Mouse (Mus musculus) hindbrain, embryonic 14.5 days (tissue): ENCODE results near the gene Pigs. TPM values are rescaled to one million over a fixed set of nuclear protein-coding genes. Genes with fewer than 3 reads are reported as not detected.

Source experiments
- ATAC-seq: fragments of 200-750 bp; cut with Nextera tagmentation; 2 replicates; pipeline ENCODE4 v1.8.0; 2017; ENCODE audit warnings: moderate number of reproducible peaks, mild to moderate bottlenecking, moderate TSS enrichment, moderate library complexity; ENCODE audit not compliant: low FRiP score
- DNase-seq: peaks from one replicate; pipeline ENCODE4 v3.0.0-alpha.2; 2015; ENCODE audit warnings: low spot score
- H3K27ac ChIP-seq: fragments of 300-500 bp; sonication (generic); 2 replicates; pipeline ENCODE4 v1.5.1; 2014; ENCODE audit warnings: mild to moderate bottlenecking, moderate library complexity
- H3K27me3 ChIP-seq: fragments of 300-500 bp; sonication (generic); 2 replicates; pipeline ENCODE4 v1.6.1; 2014; ENCODE audit warnings: mild to moderate bottlenecking, low read length, mixed read lengths; ENCODE audit not compliant: control insufficient read depth, insufficient read depth
- H3K36me3 ChIP-seq: fragments of 300-500 bp; sonication (generic); replicated peaks from 2 replicates; pipeline ENCODE4 v1.6.1; 2014; ENCODE audit not compliant: control insufficient read depth, insufficient read depth
- H3K4me1 ChIP-seq: fragments of 300-500 bp; sonication (generic); replicated peaks from 2 replicates; pipeline ENCODE4 v1.6.1; 2014; ENCODE audit warnings: antibody characterized with exemption, low read length, mixed read lengths; ENCODE audit not compliant: control insufficient read depth, insufficient read depth
- H3K4me2 ChIP-seq: fragments of 300-500 bp; sonication (generic); replicated peaks from 2 replicates; pipeline ENCODE4 v1.6.1; 2014; ENCODE audit warnings: mild to moderate bottlenecking, moderate library complexity
- H3K4me3 ChIP-seq: fragments of 300-500 bp; sonication (generic); replicated peaks from 2 replicates; pipeline ENCODE4 v1.5.1; 2014; ENCODE audit warnings: mild to moderate bottlenecking, low read length
- H3K9ac ChIP-seq: fragments of 300-500 bp; sonication (generic); 2 replicates; pipeline ENCODE4 v1.6.1; 2014
- H3K9me3 ChIP-seq: fragments of 300-500 bp; sonication (generic); 2 replicates; pipeline ENCODE4 v1.6.1; 2016; ENCODE audit warnings: low read length; ENCODE audit not compliant: control insufficient read depth
- WGBS: fragments of 180-500 bp; shearing (Covaris S2); extraction: QIAGEN DNeasy Blood & Tissue Kit; methylation state at CpG from one replicate; pipeline ENCODE4 v1.1.7; 2014; 5-methylcytosine and 5-hydroxymethylcytosine counted together
- polyA plus RNA-seq: library from polyadenylated mRNA; unstranded; fragments of >200 nt; fragmentation: Nextera tagmentation; extraction: Ambion mirVana; gene quantifications from 2 replicates; pipeline ENCODE4 v1.2.1, GENCODE M21; 2014

Pigs gene
- polyA plus RNA-seq, 1 experiment from 2014 or later = 76.5 TPM

DNA sequence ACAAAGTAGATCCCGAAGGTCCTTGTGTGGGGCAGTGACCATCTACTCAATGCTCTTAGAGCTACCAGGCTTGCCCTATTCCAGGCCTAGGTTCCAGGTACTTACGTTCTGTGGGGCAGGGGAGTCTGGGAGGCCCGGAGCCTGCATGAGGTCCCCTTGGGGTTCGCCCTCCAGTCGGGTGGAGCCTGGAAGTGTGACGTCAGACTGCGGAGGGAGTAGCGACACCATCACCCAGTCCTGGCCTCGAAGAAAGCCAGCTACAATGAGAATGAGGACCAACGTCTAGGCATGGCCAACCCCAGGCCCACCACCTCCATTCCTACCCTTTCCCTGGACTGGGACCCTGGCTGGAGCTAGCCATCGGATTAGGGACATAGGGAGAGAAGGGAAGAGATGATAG, 43.5 kb downstream of the Pigs start:
- Histone ChIP-seq H3K9ac (no peak overlapping the region), H3K27me3 (no peaks in the 10 kb centered on the region), H3K4me3 (no peak overlapping the region), H3K4me1 (no peaks in the 10 kb centered on the region), H3K36me3 (no peaks in the 10 kb centered on the region), H3K27ac (no peak overlapping the region), H3K4me2 (no peak overlapping the region), H3K9me3 (no peaks in the 10 kb centered on the region)
- ATAC-seq = no peak
- 92% methylated on average over 11 of the region's 11 CpGs for WGBS
- DNase-seq = no peak

DNA sequence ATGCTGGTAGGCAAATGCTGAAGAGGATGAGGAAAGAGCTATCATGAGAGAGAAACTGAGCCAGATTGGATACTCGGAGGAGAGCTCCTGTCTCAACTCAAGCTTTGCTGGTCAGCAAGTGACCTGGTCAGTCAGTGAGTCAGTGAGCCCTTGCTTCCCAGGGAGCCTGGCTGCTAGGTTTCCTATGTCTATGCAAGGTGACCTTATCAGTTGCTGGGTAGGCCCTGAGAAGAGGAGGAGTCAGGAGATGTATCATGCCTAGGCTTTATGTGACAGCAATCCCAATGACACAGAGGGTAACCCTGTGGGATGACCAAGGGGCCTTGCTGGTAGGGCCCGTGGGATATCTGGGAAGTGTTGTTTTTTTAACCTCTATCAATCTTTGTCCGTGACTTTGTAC, 44.0 kb downstream of the Pigs start:
- Histone ChIP-seq H3K9ac (no peak overlapping the region), H3K4me1 (no peaks in the 10 kb centered on the region), H3K27ac (no peak overlapping the region), H3K36me3 (no peaks in the 10 kb centered on the region), H3K4me2 (no peak overlapping the region), H3K27me3 (no peaks in the 10 kb centered on the region), H3K4me3 (no peak overlapping the region), H3K9me3 (no peaks in the 10 kb centered on the region)
- 78% methylated on average over 3 of the region's 3 CpGs for WGBS
- DNase-seq (no peak), ATAC-seq (no peak)

DNA sequence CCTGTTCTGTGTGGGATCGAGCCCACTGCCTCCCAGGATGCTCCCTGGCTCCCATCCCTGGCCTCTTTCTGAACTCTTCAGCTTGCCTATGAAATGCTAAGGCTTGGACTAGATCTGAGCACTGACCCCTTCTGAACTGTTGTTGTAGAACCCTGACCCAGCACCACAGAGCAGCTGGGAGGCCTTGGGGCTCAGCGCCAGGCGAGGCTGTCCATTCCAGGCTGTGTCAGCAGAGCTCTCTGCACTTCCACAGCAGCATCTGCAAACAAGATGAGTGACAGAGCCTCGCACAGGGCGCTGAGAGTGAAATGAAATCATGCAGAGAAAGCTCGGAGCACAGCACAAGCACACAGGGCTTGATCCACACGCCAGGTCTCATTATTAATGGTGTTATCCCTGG, 44.4 kb downstream of the Pigs start:
- H3K4me1 ChIP-seq = no peaks in the 10 kb centered on the region
- no peak overlapping the region for H3K4me3 ChIP-seq
- no peak for DNase-seq

DNA sequence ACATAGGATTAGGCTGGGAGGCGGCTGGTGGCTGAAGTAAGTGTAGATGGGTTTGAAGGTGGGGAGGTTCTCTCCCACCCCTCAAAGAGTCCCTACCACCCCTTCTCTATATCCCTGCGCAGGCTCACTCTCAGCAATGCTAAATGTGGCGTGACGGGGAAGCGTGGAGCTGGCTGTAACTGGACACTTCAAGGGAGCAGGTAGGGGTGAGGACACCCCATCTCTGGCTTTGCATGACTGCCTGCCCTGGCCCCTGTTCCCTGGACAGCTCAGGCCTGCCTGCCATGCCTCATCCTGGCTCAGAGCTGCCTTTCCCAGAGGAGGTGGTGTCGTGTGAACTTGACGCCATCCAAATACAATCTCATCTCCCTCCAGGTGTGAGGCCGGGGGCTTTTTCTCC, 45.9 kb downstream of the Pigs start:
- no peaks in the 10 kb centered on the region for H3K4me1 ChIP-seq
- 82% methylated on average over 8 of the region's 8 CpGs for WGBS
- H3K4me2 ChIP-seq = no peak overlapping the region
- no peak overlapping the region for H3K4me3 ChIP-seq
- H3K27me3 ChIP-seq = no peaks in the 10 kb centered on the region
- no peak overlapping the region for H3K27ac ChIP-seq
- H3K36me3 ChIP-seq = no peaks in the 10 kb centered on the region
- H3K9me3 ChIP-seq = no peaks in the 10 kb centered on the region
- no peak for DNase-seq
- no peak overlapping the region for H3K9ac ChIP-seq
- ATAC-seq = no peak

More for the DNA sequence above, 44.4 kb downstream of the Pigs start:
- H3K27ac ChIP-seq = no peak overlapping the region
- no peaks in the 10 kb centered on the region for H3K27me3 ChIP-seq
- H3K9ac ChIP-seq = no peak overlapping the region
- no peaks in the 10 kb centered on the region for H3K9me3 ChIP-seq
- no peak for ATAC-seq
- H3K4me2 ChIP-seq = no peak overlapping the region
- WGBS = 43% methylated on average over 7 of the region's 7 CpGs
- H3K36me3 ChIP-seq = no peaks in the 10 kb centered on the region

DNA sequence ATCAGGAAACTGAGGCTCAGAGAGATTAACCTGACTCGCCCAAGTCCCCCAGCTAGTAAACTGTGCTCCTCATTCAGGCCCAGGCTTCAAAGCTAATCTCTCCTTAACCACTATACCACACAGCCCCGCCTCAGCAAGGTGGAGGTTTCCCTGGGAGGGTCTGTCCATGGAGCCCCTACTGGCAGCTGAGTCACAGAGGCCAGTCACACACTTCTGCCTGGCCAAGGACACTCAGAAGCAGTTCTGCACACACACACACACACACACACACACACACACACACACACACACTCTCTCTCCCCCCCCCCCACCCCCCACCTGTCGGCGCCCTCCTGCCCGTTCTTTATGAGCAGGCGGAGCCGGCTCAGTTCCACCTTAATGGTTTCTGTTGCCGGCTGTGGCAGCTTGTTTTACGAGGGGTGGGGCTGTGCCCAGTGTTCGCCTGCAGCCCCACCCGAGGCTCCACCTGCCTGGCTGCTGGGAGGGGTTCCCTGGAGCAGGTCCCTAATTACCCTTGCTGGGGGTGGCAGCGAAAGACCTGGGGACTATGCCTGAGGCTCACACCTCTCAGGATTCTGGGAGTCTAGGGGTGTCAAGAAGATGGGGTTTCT, 49.4 kb downstream of the Pigs start:
- no peak overlapping the region for H3K9ac ChIP-seq
- no peaks in the 10 kb centered on the region for H3K27me3 ChIP-seq
- WGBS = 61% methylated on average over 12 of the region's 12 CpGs
- no peak for DNase-seq
- no peak overlapping the region for H3K27ac ChIP-seq
- no peak overlapping the region for H3K4me2 ChIP-seq
- H3K4me3 ChIP-seq = no peak overlapping the region
- no peak for ATAC-seq
- H3K36me3 ChIP-seq = no peaks in the 10 kb centered on the region
- no peaks in the 10 kb centered on the region for H3K9me3 ChIP-seq
- no peaks in the 10 kb centered on the region for H3K4me1 ChIP-seq

DNA sequence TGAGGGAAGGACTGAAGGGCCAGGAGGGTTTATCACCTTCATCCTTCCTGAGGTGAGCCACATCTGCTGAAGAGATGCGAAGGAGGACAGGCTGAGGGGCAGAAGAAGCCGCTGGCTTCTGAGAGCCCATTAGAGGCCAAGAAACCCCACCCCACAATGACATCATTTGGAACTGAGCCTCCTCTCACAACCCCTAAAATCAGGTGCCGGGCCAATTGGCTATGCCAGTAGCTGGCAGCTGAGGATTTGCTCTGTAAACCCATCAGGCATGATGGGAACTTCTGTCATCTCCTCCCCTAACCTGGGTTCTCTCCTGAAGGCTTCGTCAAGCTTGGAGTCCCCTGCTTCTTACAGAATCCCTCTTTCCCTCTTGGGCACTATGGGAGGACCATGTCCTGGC, 52.1 kb downstream of the Pigs start:
- Histone ChIP-seq H3K4me3 (no peak overlapping the region), H3K9me3 (no peaks in the 10 kb centered on the region), H3K9ac (no peak overlapping the region), H3K36me3 (no peaks in the 10 kb centered on the region), H3K27me3 (no peaks in the 10 kb centered on the region), H3K27ac (no peak overlapping the region), H3K4me1 (no peaks in the 10 kb centered on the region), H3K4me2 (no peak overlapping the region)
- 78% methylated on average over 4 of the region's 4 CpGs for WGBS
- no peak for DNase-seq
- no peak for ATAC-seq

DNA sequence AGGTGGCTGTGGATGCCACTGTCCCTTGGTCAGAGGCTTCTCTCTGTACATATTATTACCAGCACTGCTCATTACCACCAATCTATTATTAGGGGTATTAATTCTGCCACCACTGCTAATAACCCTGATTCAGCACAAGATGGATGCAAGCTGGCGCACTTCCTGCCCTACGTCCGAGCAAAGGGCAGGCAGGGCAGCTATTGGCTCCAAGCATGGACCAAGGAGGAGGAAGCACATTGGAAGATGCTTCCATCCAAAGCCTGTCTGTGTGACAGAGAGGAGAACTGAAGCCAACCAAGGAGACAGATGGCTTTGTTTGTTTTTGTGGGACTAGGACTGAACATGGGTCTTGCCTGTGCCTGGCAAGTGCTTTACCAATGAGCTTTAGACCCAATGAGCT, 52.8 kb downstream of the Pigs start:
- WGBS = 83% methylated on average over 3 of the region's 3 CpGs
- no peaks in the 10 kb centered on the region for H3K36me3 ChIP-seq
- no peak for DNase-seq
- no peak overlapping the region for H3K27ac ChIP-seq
- no peak overlapping the region for H3K4me3 ChIP-seq
- no peaks in the 10 kb centered on the region for H3K4me1 ChIP-seq
- no peak overlapping the region for H3K9ac ChIP-seq
- ATAC-seq = no peak
- no peaks in the 10 kb centered on the region for H3K27me3 ChIP-seq
- no peaks in the 10 kb centered on the region for H3K9me3 ChIP-seq
- H3K4me2 ChIP-seq = no peak overlapping the region

DNA sequence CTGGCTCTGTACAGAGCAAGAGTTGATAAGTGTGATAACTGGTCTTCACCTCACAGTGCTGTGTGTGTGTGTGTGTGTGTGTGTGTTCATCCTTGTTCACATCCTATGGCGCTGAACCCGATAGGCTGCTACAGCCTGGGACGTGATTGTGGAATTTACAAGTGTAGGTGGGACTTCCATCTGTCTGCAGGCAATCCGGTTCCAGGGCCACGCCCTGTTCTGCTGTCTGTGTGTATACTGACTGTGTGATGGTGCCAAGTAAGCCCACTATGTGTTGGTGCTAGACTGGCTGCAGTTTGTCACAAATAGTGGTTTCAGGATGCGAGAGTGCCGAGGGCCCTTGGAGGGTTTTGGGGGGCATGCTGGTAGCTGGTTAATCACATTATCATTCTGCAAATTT, 54.1 kb downstream of the Pigs start:
- H3K36me3 ChIP-seq = no peaks in the 10 kb centered on the region
- no peak for ATAC-seq
- 83% methylated on average over 7 of the region's 7 CpGs for WGBS

DNA sequence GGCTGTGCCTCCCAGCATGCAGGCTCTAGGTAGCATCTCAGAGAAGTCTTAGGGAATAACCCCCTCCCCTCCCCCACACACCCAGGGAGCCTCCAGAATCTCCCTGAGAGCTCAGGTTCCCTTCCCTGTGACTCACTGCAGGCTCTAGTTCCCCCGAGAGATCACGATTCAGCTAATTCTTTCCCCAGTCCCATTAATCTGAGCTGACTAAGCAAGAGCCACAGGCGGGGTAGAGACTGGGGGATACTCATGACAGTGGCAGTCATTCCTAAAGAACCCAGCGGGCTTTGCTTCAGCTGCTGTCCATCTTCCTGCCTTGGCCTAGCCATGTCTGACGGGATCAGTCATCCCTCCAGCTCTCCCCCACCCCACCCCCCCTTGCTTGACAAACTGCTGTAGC, 54.5 kb downstream of the Pigs start:
- Histone ChIP-seq H3K4me2 (no peak overlapping the region), H3K4me1 (no peaks in the 10 kb centered on the region), H3K9ac (no peak overlapping the region), H3K27ac (no peak overlapping the region), H3K9me3 (no peaks in the 10 kb centered on the region), H3K36me3 (no peaks in the 10 kb centered on the region), H3K4me3 (no peak overlapping the region), H3K27me3 (no peaks in the 10 kb centered on the region)
- DNase-seq = no peak
- ATAC-seq = no peak
- 38% methylated on average over 5 of the region's 5 CpGs for WGBS

More for the DNA sequence above, 54.1 kb downstream of the Pigs start:
- H3K27ac ChIP-seq = no peak overlapping the region
- no peak overlapping the region for H3K4me3 ChIP-seq
- no peaks in the 10 kb centered on the region for H3K27me3 ChIP-seq
- H3K9ac ChIP-seq = no peak overlapping the region
- no peaks in the 10 kb centered on the region for H3K9me3 ChIP-seq
- no peak for DNase-seq
- no peak overlapping the region for H3K4me2 ChIP-seq
- H3K4me1 ChIP-seq = no peaks in the 10 kb centered on the region

DNA sequence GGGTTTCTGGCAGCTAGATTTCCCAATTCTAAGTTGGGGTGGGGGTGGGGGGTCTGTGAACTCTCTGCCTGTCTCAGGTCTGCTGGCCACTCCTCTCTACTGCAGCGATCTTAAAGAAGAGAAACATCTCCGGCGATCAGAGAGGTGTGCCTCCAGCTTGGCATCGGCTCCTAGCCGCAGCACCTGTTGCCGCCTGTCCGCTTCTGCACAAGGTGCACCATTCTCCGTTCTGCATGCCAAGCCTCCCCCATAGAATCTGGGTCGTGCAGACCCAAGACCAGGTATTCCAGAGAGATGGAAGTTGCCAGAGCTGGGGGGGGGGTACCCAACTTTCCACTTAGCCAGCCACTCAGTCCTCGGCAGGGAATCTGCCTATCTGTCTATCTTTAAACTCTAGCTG, 57.6 kb downstream of the Pigs start:
- 91% methylated on average over 10 of the region's 10 CpGs for WGBS
- Histone ChIP-seq H3K27ac (no peak overlapping the region), H3K4me1 (no peaks in the 10 kb centered on the region), H3K27me3 (no peaks in the 10 kb centered on the region), H3K4me2 (no peak overlapping the region), H3K9ac (no peak overlapping the region), H3K36me3 (no peaks in the 10 kb centered on the region), H3K9me3 (no peaks in the 10 kb centered on the region), H3K4me3 (no peak overlapping the region)
- DNase-seq (no peak), ATAC-seq (no peak)
